In the genomic region with DNA sequence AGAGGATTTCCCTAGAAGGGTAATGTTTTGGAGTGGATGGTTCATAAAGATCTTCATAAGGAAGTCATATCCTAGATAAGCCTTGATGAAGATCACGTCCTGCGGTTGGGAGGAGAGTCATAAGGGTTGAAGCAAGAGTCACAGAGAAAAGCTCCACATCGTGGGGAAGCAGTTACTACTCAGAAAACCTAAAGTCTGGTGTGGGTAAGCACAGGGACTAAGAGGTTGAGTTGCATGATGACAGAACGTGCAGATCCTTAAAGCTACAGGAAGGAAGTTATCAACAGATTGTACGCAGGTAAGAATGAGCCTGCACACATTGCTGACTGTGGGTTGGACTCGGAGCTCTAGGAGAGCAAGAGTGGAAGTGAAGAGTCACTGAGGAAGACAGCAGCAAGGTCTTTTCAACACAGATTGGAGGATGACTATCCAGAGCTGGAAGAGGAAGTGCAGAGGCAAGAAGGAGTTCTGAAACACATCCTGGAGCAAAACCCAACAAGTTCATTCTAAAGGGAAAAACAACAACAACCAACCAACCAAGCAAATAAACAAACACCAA, we compare ENCODE assay signal across 22 mouse cellular contexts.
"Had no signal": no experiment of that assay in that cellular context is flagged by ENCODE, and none has a peak within 500 bp of the region (broad histone marks: within the 10 kb centered on the region; RNA-seq: fewer than 3 reads in every experiment).

No protein-coding gene starts in this region.

- DNase-seq: liver, postnatal 0 days; lung, adult 2 months; lung, postnatal 14 days; lung, postnatal 36 days; retina, postnatal 1 day; right cerebral cortex, adult 18-20 months; right cerebral cortex, postnatal 25 days; right cerebral cortex, postnatal 4 days; spleen, adult 18-20 months; thymus, adult 2 months; thymus, postnatal 25 days; thymus, postnatal 4 days had no signal

- H3K4me1 ChIP-seq: liver, embryonic 15.5 days; lung, embryonic 15.5 days; midbrain, embryonic 13.5 days; midbrain, embryonic 15.5 days; neural tube, embryonic 12.5 days; stomach, embryonic 15.5 days had no signal

- H3K27ac ChIP-seq: liver, embryonic 15.5 days; lung, embryonic 15.5 days; macrophage; midbrain, embryonic 13.5 days; midbrain, embryonic 15.5 days; neural tube, embryonic 12.5 days; stomach, embryonic 15.5 days; stomach, postnatal 0 days had no signal

- ATAC-seq: liver, postnatal 0 days; lung, postnatal 0 days; midbrain, embryonic 13.5 days; midbrain, embryonic 15.5 days had no signal

- H3K36me3 ChIP-seq: liver, embryonic 15.5 days; lung, embryonic 15.5 days; midbrain, embryonic 13.5 days; midbrain, embryonic 15.5 days; neural tube, embryonic 12.5 days; stomach, embryonic 15.5 days had no signal

- H3K4me3 ChIP-seq: liver, embryonic 15.5 days; lung, embryonic 15.5 days; megakaryocyte, embryonic 14.5 days; midbrain, embryonic 13.5 days; midbrain, embryonic 15.5 days; neural tube, embryonic 12.5 days; stomach, embryonic 15.5 days had no signal

- H3K27me3 ChIP-seq: liver, embryonic 15.5 days; lung, embryonic 15.5 days; megakaryocyte, embryonic 14.5 days; midbrain, embryonic 13.5 days; midbrain, embryonic 15.5 days; neural tube, embryonic 12.5 days; stomach, embryonic 15.5 days had no signal
